Mouse (Mus musculus) left cerebral cortex, postnatal 4 days (tissue): ENCODE measurements at regions not wholly inside any gene's neighbourhood (a gene's known extent, or its start where the extent isn't known, plus 50 kb on each side); places are given as distances from the start of the nearest gene placed in this dataset.

Source experiments
- DNase-seq: peaks from one replicate; pipeline ENCODE4 v3.0.0-alpha.2; 2022
- intact Hi-C: fragments of 180-260 bp; cut with DNase I; formaldehyde crosslinking; loops from one replicate; pipeline ENCODE4 v1.15.1; 2025

DNA sequence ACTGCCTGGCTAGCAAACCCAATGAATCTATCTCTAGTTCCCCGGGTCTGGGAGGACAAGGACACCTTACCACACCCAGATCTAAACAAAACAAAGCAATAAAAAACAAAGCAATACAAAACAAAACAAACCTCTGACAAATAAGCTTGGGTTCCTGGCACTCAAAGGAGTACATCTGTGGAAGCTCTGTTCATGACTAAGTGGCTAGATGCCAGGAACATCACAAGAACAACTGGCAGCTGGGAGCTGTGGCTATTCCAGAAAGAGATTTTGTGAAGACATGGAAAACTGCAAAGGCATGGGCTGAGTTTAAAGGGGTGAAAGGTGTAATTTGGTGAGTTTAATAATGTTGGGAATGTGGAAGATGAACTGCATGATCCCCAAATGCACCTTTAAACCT, 565.9 kb downstream of the Plekhb2 start:
- intact Hi-C loops: no loop called here
- no peak for DNase-seq

- DNase-seq: no peak
- intact Hi-C loops: no loop called here
Observed at GRCm38 (mm10) chr1:35428126-35428840, 578.5 kb downstream of the Plekhb2 start.

GRCm38 (mm10) chr1:35429471-35429870, 579.7 kb downstream of the Plekhb2 start:
- intact Hi-C loops: no loop called here
- DNase-seq: no peak

DNA sequence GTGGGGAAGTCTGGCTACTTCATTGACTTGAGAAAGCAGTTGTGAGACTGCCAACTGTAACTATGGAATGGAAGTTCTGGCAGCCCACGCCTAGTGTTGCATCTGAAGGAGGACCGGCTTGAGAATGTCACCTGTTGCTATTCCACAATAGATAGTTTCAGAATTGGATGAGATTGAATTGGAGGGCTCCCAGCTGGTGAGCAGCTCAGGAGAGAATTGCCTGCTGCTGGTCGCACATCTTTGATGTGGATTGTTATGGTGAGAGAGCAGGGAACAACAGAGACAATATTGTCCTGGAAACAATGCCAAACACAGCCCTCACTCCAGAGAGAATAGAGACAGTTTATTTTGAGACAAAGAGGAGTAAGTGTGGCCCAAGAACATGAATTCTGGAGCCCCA, 585.9 kb downstream of the Plekhb2 start:
- DNase-seq: no peak
- intact Hi-C loops: no loop called here

GRCm38 (mm10) chr1:35447345-35447744, 597.6 kb downstream of the Plekhb2 start:
- intact Hi-C loops: no loop called here
- no peak for DNase-seq

- no peak for DNase-seq
- intact Hi-C loops: no loop called here
Observed at GRCm38 (mm10) chr1:35452441-35453107, 602.8 kb downstream of the Plekhb2 start.

GRCm38 (mm10) chr1:35457591-35457990, 607.8 kb downstream of the Plekhb2 start:
- DNase-seq: no peak
- intact Hi-C loops: no loop called here

DNA sequence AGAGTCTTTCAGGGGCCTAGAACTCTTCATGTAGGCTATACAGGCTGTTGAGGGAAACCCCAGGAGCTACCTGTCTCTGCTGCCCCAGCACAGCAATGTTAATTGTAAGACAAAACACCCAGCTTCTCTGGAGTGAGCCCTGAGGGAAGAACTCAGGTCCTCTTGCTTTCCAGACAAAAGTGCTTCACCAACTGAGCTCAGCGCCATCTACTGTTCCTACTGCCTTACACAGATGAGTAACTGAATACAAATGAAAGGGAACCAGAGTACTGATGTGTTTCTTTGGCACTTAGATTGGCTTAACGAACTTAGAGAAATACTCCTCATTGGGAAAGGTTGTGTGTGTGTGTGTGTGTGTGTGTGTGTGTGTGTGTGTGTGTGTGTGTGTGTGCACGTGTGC, 603.1 kb upstream of the Hs6st1 start:
- intact Hi-C loops: no loop called here
- DNase-seq: peak; percentile 11

- DNase-seq: no peak
- intact Hi-C loops: no loop called here
Observed at GRCm38 (mm10) chr1:35469185-35469753, 598.9 kb upstream of the Hs6st1 start.

DNA sequence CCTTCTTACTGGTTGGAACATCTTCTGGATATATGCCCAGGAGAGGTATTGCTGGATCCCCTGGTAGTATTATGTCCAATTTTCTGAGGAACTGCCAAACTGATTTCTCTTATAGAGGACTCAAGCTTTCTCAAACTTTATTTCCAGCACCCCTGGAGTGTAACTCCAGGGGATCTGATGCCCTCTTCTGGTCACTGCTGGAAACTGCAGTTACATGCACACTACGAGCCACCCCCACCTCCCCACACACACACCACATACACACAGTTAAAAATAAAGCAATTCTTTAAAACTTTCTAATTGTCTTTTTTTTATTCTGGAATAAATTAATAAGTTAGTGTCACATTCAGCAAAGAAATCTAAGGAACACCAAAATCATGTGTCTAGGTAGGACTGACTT, 589.9 kb upstream of the Hs6st1 start:
- intact Hi-C loops: no loop called here
- no peak for DNase-seq

- intact Hi-C loops: no loop called here
- no peak for DNase-seq
Observed at GRCm38 (mm10) chr1:35495963-35496362, 572.2 kb upstream of the Hs6st1 start.

DNA sequence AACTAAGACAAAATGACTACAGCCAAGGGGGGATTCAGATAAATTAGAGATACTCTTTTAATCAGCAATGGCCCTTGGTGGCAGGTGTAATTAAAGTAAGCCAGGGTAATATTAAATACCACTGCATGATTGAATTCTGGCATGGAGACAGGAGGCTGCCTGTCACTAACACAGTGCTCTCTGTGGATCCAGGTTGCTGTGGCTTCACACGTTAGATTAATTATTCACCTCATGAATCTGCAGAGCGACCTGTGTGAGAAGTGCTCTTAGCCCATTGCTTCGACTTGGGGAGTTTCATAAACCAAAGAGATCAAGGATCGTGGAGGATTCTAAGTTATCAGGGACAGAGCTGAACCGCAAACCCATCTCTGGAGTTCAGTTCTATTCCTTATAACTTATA, 545.2 kb upstream of the Hs6st1 start:
- DNase-seq: no peak
- intact Hi-C loops: no loop called here

- intact Hi-C loops: no loop called here
- DNase-seq: no peak
Observed at GRCm38 (mm10) chr1:35523790-35524362, 544.3 kb upstream of the Hs6st1 start.

DNA sequence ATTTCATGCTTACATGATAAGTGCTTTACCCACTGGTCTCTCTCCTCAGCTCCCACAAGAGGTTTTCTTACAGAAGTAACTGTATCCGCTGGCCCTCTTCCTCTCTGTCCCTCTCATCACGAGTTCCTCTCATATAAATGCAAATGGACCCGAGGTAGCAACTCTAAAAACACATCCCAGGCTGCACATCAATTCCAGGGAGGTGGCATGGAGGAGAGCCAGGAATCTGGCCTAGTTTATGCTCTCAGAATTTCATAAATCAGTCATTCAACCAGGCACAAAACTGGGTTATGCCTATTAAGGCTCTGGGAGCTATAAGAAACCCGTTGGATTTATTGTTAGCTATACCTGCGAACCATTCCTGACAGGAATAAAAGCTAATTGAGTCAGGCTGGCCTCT, 543.4 kb upstream of the Hs6st1 start:
- DNase-seq: no peak
- intact Hi-C loops: no loop called here

DNA sequence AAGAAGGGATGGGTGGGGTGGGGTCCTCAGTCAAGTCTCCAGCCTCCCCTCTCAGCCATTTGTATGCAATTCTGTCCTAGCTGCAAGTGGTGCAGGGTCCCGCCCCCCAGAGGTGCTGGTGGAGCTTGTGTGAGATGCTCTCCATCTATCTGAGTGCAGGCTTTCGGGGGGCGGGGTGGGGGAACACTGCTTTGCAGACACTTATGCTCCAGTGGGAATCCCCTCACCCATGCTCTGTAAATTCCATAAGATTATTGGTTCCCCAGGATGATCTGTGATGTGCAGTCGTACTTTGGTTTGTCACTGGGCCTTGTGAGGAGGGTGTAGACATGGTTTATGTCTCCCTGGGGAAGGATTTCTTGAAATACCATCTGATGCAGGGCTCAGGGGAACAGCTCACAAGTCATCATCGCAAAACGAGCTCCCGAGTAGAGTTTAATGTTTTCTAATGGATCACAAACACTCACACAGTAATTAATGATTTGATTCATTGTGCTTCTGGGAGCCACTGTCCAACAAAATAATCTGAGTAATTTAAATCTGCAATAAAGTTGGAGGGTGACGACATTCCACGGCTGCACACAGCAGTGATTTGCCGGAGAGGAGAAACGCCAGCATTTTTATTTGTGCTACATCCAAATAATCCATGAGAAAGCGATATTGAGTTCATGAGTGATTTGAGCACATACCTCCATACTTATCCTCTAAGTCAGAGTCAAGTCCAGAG, 540.3 kb upstream of the Hs6st1 start:
- intact Hi-C loops: no loop called here
- no peak for DNase-seq

- DNase-seq: no peak
- intact Hi-C loops: no loop called here
Observed at GRCm38 (mm10) chr1:35535470-35535869, 532.7 kb upstream of the Hs6st1 start.

DNA sequence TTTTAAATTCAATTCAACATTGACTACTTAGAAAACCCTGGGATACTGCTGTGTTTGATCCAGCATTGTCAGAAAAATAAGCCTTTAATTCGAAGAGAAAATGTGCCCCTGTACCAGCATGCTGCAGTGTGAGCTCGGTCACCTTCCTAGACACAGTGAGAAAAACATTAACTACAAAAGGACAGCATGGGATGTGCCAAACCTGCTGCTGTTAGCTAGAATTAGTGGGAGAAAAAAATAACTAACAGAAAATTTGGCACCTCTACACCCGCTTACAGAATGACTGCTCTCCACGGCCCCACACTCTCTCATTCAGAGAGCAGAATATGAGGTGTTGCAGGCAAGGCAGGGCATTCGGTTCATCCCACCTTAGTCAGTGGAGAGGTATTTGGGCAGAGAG, 531.9 kb upstream of the Hs6st1 start:
- intact Hi-C loops: no loop called here
- no peak for DNase-seq

- DNase-seq: no peak
- intact Hi-C loops: no loop called here
Observed at GRCm38 (mm10) chr1:35548845-35549244, 519.4 kb upstream of the Hs6st1 start.

DNA sequence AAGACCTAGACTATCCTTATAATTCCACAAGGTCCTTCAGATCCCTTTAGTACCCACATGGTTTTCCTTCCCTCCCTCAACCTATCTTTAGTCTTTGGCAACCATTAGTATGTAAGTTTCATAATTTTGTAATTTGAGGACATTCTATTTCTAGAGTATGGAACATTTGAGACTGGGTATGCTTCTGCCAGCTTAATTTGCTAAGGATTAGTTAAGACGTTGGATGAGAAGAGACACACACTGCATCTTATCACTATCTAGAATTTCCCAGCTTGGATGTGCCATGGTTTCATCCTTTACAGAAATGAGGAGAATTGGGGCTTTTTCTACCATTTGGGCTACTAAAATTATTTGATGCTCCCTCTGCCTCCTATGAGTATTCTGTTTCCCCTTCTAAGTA, 516.7 kb upstream of the Hs6st1 start:
- intact Hi-C loops: no loop called here
- no peak for DNase-seq

GRCm38 (mm10) chr1:35562786-35563185, 505.4 kb upstream of the Hs6st1 start:
- no peak for DNase-seq
- intact Hi-C loops: no loop called here

DNA sequence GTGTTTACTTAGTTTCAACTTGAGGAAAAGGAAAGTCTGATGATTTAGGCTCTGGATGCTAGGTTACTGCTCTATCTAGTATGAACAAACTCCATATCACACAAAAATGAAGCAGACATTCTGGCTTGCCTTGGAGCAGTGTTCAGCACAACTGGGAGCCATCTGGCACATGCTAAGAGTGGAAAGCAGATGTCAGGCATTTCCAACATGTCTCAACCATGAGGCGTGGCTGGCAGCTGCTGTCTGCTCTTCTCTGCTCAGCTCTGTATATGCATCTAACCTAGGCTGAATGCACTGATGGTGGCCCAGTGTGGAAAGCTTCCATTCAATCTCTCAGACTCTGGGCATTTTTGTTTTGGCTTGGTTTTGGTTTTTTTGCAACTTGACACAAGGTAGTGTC, 493.0 kb upstream of the Hs6st1 start:
- intact Hi-C loops: no loop called here
- DNase-seq: no peak
